Mouse (Mus musculus): Measurements from ENCODE around the gene Uri1. TPM values are rescaled to one million over a fixed set of nuclear protein-coding genes. Genes with fewer than 3 reads are reported as not detected.

Uri1 gene
- polyA plus RNA-seq, 1 experiment from 2014 or later = 33.6 TPM

GRCm38 (mm10) chr7:37936459-37936858 lies 86.9 kb downstream of the Uri1 start:
- no peak for ATAC-seq (ENCODE audit: insufficient number of reproducible peaks, insufficient read depth, low FRiP score, low read depth)
- H3K4me3 ChIP-seq (ENCODE audit: control insufficient read depth in 1 of 2, insufficient read depth in 1 of 2, low read depth in 1 of 2, low read length in 2 of 2) = no peak overlapping the region
- H3K9me3 ChIP-seq (ENCODE audit: control insufficient read depth, low read length) = peaks cover 9% of the 10 kb centered on the region; the same call in 1 of the 2 replicates
- no peaks in the 10 kb centered on the region for H3K36me3 ChIP-seq (ENCODE audit: control insufficient read depth, insufficient read depth, low read length)
- no peak overlapping the region for H3K9ac ChIP-seq (ENCODE audit: low read length)
- H3K4me2 ChIP-seq (ENCODE audit: low read length) = no peak overlapping the region
- no peaks in the 10 kb centered on the region for H3K27me3 ChIP-seq (ENCODE audit: control insufficient read depth, insufficient read depth, low read length)
- no peak overlapping the region for H3K27ac ChIP-seq (replicated peaks in 1 of 2; ENCODE audit: control insufficient read depth in 1 of 2, insufficient read depth in 1 of 2, low read depth in 2 of 2, low read length in 2 of 2)
- WGBS = 54% methylated on average over 8 of the region's 8 CpGs
- peaks cover 3 to 7% of the 10 kb centered on the region in 2 experiments for H3K4me1 ChIP-seq (ENCODE audit: control insufficient read depth in 2 of 2, insufficient read depth in 2 of 2, low read length in 2 of 2)

GRCm38 (mm10) chr7:37935786-37936185 lies 87.6 kb downstream of the Uri1 start:
- H3K9ac ChIP-seq (ENCODE audit: low read length) = no peak overlapping the region
- ATAC-seq (ENCODE audit: insufficient number of reproducible peaks, insufficient read depth, low FRiP score, low read depth) = no peak
- no peaks in the 10 kb centered on the region for H3K27me3 ChIP-seq (ENCODE audit: control insufficient read depth, insufficient read depth, low read length)
- H3K4me2 ChIP-seq (ENCODE audit: low read length) = no peak overlapping the region
- no peak overlapping the region for H3K27ac ChIP-seq (replicated peaks in 1 of 2; ENCODE audit: control insufficient read depth in 1 of 2, insufficient read depth in 1 of 2, low read depth in 2 of 2, low read length in 2 of 2)
- H3K36me3 ChIP-seq (ENCODE audit: control insufficient read depth, insufficient read depth, low read length) = no peaks in the 10 kb centered on the region
- H3K4me3 ChIP-seq (ENCODE audit: control insufficient read depth in 1 of 2, insufficient read depth in 1 of 2, low read depth in 1 of 2, low read length in 2 of 2) = no peak overlapping the region
- H3K4me1 ChIP-seq (ENCODE audit: control insufficient read depth in 2 of 2, insufficient read depth in 2 of 2, low read length in 2 of 2) = peaks cover 5 to 9% of the 10 kb centered on the region in 2 experiments
- WGBS = 68% methylated on average over 5 of the region's 5 CpGs
- peaks cover 8% of the 10 kb centered on the region; the same call in 1 of the 2 replicates for H3K9me3 ChIP-seq (ENCODE audit: control insufficient read depth, low read length)

- Histone ChIP-seq H3K4me1 (ENCODE audit: control insufficient read depth in 2 of 2, insufficient read depth in 2 of 2, low read length in 2 of 2) (peaks cover 5 to 9% of the 10 kb centered on the region in 2 experiments), H3K9me3 (ENCODE audit: control insufficient read depth, low read length) (peaks cover 5% of the 10 kb centered on the region; the same call in 1 of the 2 replicates), H3K27ac (replicated peaks in 1 of 2; ENCODE audit: control insufficient read depth in 1 of 2, insufficient read depth in 1 of 2, low read depth in 2 of 2, low read length in 2 of 2) (no peak overlapping the region), H3K4me3 (ENCODE audit: control insufficient read depth in 1 of 2, insufficient read depth in 1 of 2, low read depth in 1 of 2, low read length in 2 of 2) (no peak overlapping the region), H3K36me3 (ENCODE audit: control insufficient read depth, insufficient read depth, low read length) (no peaks in the 10 kb centered on the region), H3K9ac (ENCODE audit: low read length) (no peak overlapping the region), H3K4me2 (ENCODE audit: low read length) (no peak overlapping the region), H3K27me3 (ENCODE audit: control insufficient read depth, insufficient read depth, low read length) (no peaks in the 10 kb centered on the region)
- 32% methylated on average over 5 of the region's 5 CpGs for WGBS
- ATAC-seq (ENCODE audit: insufficient number of reproducible peaks, insufficient read depth, low FRiP score, low read depth) = no peak
Measured at GRCm38 (mm10) chr7:37934770-37935182, 88.6 kb downstream of the Uri1 start.

GRCm38 (mm10) chr7:37933754-37934308 lies 89.5 kb downstream of the Uri1 start:
- 52% methylated on average over 9 of the region's 9 CpGs for WGBS
- Histone ChIP-seq H3K36me3 (ENCODE audit: control insufficient read depth, insufficient read depth, low read length) (no peaks in the 10 kb centered on the region), H3K9me3 (ENCODE audit: control insufficient read depth, low read length) (no peaks in the 10 kb centered on the region), H3K27ac (replicated peaks in 1 of 2; ENCODE audit: control insufficient read depth in 1 of 2, insufficient read depth in 1 of 2, low read depth in 2 of 2, low read length in 2 of 2) (no peak overlapping the region), H3K4me3 (ENCODE audit: control insufficient read depth in 1 of 2, insufficient read depth in 1 of 2, low read depth in 1 of 2, low read length in 2 of 2) (no peak overlapping the region), H3K27me3 (ENCODE audit: control insufficient read depth, insufficient read depth, low read length) (no peaks in the 10 kb centered on the region), H3K4me1 (ENCODE audit: control insufficient read depth in 2 of 2, insufficient read depth in 2 of 2, low read length in 2 of 2) (peaks cover 5 to 9% of the 10 kb centered on the region in 2 experiments), H3K9ac (ENCODE audit: low read length) (no peak overlapping the region), H3K4me2 (ENCODE audit: low read length) (no peak overlapping the region)
- no peak for ATAC-seq (ENCODE audit: insufficient number of reproducible peaks, insufficient read depth, low FRiP score, low read depth)

DNA sequence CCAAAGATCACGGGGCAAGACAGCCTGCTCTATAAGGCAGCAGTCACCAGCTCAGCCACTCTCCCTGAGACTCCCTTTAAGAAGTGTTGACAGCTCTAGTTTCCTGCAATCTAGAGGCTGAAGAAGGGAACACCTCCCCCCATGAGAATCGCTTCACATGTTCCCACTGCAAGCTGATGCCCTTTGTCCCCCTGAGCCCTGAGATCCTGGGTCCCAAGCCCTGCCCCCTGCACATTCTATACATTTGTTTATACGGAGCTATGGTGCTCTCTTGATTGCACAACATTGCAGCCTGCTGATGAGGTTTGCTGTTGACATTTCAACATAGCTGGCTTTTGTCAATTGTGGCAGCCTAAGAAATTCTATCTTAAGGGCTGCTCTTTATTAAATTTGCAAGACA lies 91.7 kb downstream of the Uri1 start:
- Histone ChIP-seq H3K27ac (replicated peaks in 1 of 2; ENCODE audit: control insufficient read depth in 1 of 2, insufficient read depth in 1 of 2, low read depth in 2 of 2, low read length in 2 of 2) (no peak overlapping the region), H3K4me1 (ENCODE audit: control insufficient read depth in 2 of 2, insufficient read depth in 2 of 2, low read length in 2 of 2) (peaks cover 5 to 9% of the 10 kb centered on the region in 2 experiments), H3K9ac (ENCODE audit: low read length) (no peak overlapping the region), H3K4me2 (ENCODE audit: low read length) (peak overlapping the region; percentile 20; the same call in 1 of the 2 replicates), H3K9me3 (ENCODE audit: control insufficient read depth, low read length) (no peaks in the 10 kb centered on the region), H3K27me3 (ENCODE audit: control insufficient read depth, insufficient read depth, low read length) (no peaks in the 10 kb centered on the region), H3K36me3 (ENCODE audit: control insufficient read depth, insufficient read depth, low read length) (no peaks in the 10 kb centered on the region), H3K4me3 (ENCODE audit: control insufficient read depth in 1 of 2, insufficient read depth in 1 of 2, low read depth in 1 of 2, low read length in 2 of 2) (no peak overlapping the region)
- ATAC-seq (ENCODE audit: insufficient number of reproducible peaks, insufficient read depth, low FRiP score, low read depth) = no peak
- WGBS = 8% methylated on average over 3 of the region's 3 CpGs

DNA sequence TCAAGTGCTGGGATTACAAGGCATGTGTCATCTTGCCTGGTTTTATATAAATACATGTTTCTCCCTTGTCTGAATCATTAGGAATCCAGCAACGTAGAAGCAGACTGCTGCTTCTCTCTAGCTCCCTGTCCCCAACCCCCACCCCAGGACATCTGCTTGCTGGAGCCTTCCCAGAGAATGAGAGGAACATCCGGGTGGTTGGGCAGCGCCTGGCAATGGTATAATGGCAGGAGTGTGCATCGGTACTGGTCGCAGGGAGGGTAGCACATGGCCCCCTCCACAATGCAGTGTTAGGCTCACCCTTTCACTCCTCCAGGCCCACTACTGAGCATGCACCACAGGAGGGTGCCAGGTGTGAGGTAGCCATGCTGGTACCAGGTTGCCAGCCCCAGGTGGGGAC lies 93.6 kb downstream of the Uri1 start:
- ATAC-seq (ENCODE audit: insufficient number of reproducible peaks, insufficient read depth, low FRiP score, low read depth) = no peak
- no peak overlapping the region for H3K4me3 ChIP-seq (ENCODE audit: control insufficient read depth in 1 of 2, insufficient read depth in 1 of 2, low read depth in 1 of 2, low read length in 2 of 2)
- H3K27ac ChIP-seq (replicated peaks in 1 of 2; ENCODE audit: control insufficient read depth in 1 of 2, insufficient read depth in 1 of 2, low read depth in 2 of 2, low read length in 2 of 2) = no peak overlapping the region
- no peaks in the 10 kb centered on the region for H3K36me3 ChIP-seq (ENCODE audit: control insufficient read depth, insufficient read depth, low read length)
- no peaks in the 10 kb centered on the region for H3K9me3 ChIP-seq (ENCODE audit: control insufficient read depth, low read length)
- WGBS = 46% methylated on average over 5 of the region's 5 CpGs
- peaks cover 5 to 9% of the 10 kb centered on the region in 2 experiments for H3K4me1 ChIP-seq (ENCODE audit: control insufficient read depth in 2 of 2, insufficient read depth in 2 of 2, low read length in 2 of 2)
- no peaks in the 10 kb centered on the region for H3K27me3 ChIP-seq (ENCODE audit: control insufficient read depth, insufficient read depth, low read length)
- no peak overlapping the region for H3K9ac ChIP-seq (ENCODE audit: low read length)
- no peak overlapping the region for H3K4me2 ChIP-seq (ENCODE audit: low read length)

DNA sequence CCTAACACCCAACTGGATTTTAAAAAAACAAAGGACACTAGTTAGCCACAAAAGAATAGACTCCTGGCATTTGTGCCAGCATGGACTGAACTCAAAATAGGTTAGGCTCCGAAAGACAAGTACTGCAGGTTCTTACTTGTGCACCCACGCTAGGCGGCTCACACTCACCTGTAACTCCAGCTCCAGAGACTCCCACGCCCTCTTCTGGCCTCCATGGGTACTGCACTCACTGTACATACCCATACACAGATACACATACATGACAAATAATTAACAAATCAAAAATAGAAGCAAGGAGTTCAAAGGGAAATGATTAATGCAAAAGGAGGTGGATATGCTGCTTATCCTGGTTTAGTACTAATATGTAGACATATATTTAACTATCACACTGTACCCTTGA lies 100.4 kb downstream of the Uri1 start:
- H3K36me3 ChIP-seq (ENCODE audit: control insufficient read depth, insufficient read depth, low read length) = no peaks in the 10 kb centered on the region
- no peak overlapping the region for H3K4me3 ChIP-seq (ENCODE audit: control insufficient read depth in 1 of 2, insufficient read depth in 1 of 2, low read depth in 1 of 2, low read length in 2 of 2)
- H3K9ac ChIP-seq (ENCODE audit: low read length) = no peak overlapping the region
- 77% methylated on average over 4 of the region's 4 CpGs for WGBS
- peaks cover 3% of the 10 kb centered on the region; the same call in 1 of the 2 replicates for H3K9me3 ChIP-seq (ENCODE audit: control insufficient read depth, low read length)
- no peaks in the 10 kb centered on the region for H3K4me1 ChIP-seq (ENCODE audit: control insufficient read depth in 2 of 2, insufficient read depth in 2 of 2, low read length in 2 of 2)
- no peak overlapping the region for H3K27ac ChIP-seq (replicated peaks in 1 of 2; ENCODE audit: control insufficient read depth in 1 of 2, insufficient read depth in 1 of 2, low read depth in 2 of 2, low read length in 2 of 2)
- no peak for ATAC-seq (ENCODE audit: insufficient number of reproducible peaks, insufficient read depth, low FRiP score, low read depth)
- no peaks in the 10 kb centered on the region for H3K27me3 ChIP-seq (ENCODE audit: control insufficient read depth, insufficient read depth, low read length)
- H3K4me2 ChIP-seq (ENCODE audit: low read length) = no peak overlapping the region

Measured in heart, embryonic 14.5 days (tissue).